Mouse (Mus musculus) heart, embryonic 11.5 days (tissue): ENCODE results near the gene Tecpr2. TPM values are rescaled to one million over a fixed set of nuclear protein-coding genes. Genes with fewer than 3 reads are reported as not detected.
"Not testable (repeated sequence)": the region's sequence is repeated elsewhere in the genome, so short reads cannot be mapped to it uniquely, and the experiment has no call there.

ENCODE experiments used
- ATAC-seq: fragments of 200-750 bp; cut with Nextera tagmentation; replicated peaks from 2 replicates; pipeline ENCODE4 v1.8.0; 2017; ENCODE audit warnings: moderate library complexity; ENCODE audit not compliant: insufficient number of reproducible peaks, low FRiP score, low TSS enrichment
- H3K27ac ChIP-seq: fragments of 300-500 bp; sonication (generic); 2 replicates; pipeline ENCODE4 v1.5.1; 2014; ENCODE audit warnings: mild to moderate bottlenecking, low read depth, low read length
- H3K27me3 ChIP-seq: fragments of 300-500 bp; sonication (generic); 2 replicates; pipeline ENCODE4 v1.6.1; 2014; ENCODE audit warnings: mild to moderate bottlenecking, low read length, mixed read lengths; ENCODE audit not compliant: control insufficient read depth, insufficient read depth
- H3K36me3 ChIP-seq: fragments of 300-500 bp; sonication (generic); 2 replicates; pipeline ENCODE4 v1.6.1; 2014; ENCODE audit warnings: mild to moderate bottlenecking, low read length, moderate library complexity, mixed read lengths; ENCODE audit not compliant: control insufficient read depth, insufficient read depth
- H3K4me1 ChIP-seq: fragments of 300-500 bp; sonication (generic); 2 replicates; pipeline ENCODE4 v1.6.1; 2014; ENCODE audit warnings: low read length; ENCODE audit not compliant: control insufficient read depth, insufficient read depth
- H3K4me2 ChIP-seq: fragments of 300-500 bp; sonication (generic); 2 replicates; pipeline ENCODE4 v1.6.1; 2014; ENCODE audit warnings: mild to moderate bottlenecking, moderate library complexity
- H3K4me3 ChIP-seq: fragments of 300-500 bp; sonication (generic); 2 replicates; pipeline ENCODE4 v1.5.1; 2014; ENCODE audit warnings: low read depth, low read length
- H3K9ac ChIP-seq: fragments of 300-500 bp; sonication (generic); 2 replicates; pipeline ENCODE4 v1.6.1; 2014; ENCODE audit warnings: mild to moderate bottlenecking, low read depth, low read length, moderate library complexity
- H3K9me3 ChIP-seq: fragments of 300-500 bp; sonication (generic); replicated peaks from 2 replicates; pipeline ENCODE4 v1.6.1; 2016; ENCODE audit warnings: low read length; ENCODE audit not compliant: control insufficient read depth
- WGBS: fragments of 180-500 bp; shearing (Covaris S2); extraction: QIAGEN DNeasy Blood & Tissue Kit; methylation state at CpG from one replicate; pipeline ENCODE4 v1.1.7; 2014; ENCODE audit not compliant: insufficient replicate concordance; 5-methylcytosine and 5-hydroxymethylcytosine counted together
- polyA plus RNA-seq: library from polyadenylated mRNA; unstranded; fragments of >200 nt; fragmentation: Nextera tagmentation; extraction: Ambion mirVana; gene quantifications from 2 replicates; pipeline ENCODE4 v1.2.1, GENCODE M21; 2014

Tecpr2 gene
- polyA plus RNA-seq, 1 experiment from 2014 or later: 2.5 TPM

DNA sequence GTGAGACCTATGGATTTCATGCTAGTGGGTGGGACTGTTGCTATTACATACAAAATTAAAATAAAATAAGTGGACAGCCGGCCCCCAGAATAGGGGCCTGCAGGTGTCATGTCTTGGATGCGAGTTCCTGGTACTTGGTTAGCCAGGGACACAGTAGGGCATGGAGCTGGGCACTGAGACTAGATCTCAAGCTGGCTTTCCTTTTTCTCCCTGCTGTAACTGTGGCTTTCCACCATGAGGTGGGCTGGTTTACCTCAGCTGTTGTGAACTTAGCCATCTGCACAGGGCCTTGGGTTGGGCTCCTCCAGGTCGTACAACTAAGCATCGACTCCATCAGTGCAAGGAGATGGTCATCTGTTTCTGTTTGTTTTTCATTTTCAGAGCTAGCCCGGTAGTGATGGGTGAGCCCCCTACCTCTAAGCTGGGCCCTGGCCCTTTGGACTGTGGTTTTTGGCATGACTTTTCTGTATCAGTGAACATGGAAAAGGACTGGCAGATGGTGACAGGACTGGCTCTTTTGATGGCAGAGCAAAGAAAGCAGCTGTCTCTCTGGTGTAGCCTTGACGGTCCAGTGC lies 42.8 kb upstream of the Tecpr2 start:
- peaks cover 17% of the 10 kb centered on the region for H3K4me1 ChIP-seq
- peak overlapping the region; percentile 54 for H3K4me3 ChIP-seq
- WGBS: 64% methylated on average over 6 of the region's 6 CpGs
- no peaks in the 10 kb centered on the region for H3K27me3 ChIP-seq
- peak overlapping the region; percentile 72 for H3K9ac ChIP-seq
- H3K36me3 ChIP-seq: no peaks in the 10 kb centered on the region
- H3K27ac ChIP-seq: no peak overlapping the region
- ATAC-seq: no peak
- H3K9me3 ChIP-seq: no peaks in the 10 kb centered on the region
- H3K4me2 ChIP-seq: peak overlapping the region; percentile 87

DNA sequence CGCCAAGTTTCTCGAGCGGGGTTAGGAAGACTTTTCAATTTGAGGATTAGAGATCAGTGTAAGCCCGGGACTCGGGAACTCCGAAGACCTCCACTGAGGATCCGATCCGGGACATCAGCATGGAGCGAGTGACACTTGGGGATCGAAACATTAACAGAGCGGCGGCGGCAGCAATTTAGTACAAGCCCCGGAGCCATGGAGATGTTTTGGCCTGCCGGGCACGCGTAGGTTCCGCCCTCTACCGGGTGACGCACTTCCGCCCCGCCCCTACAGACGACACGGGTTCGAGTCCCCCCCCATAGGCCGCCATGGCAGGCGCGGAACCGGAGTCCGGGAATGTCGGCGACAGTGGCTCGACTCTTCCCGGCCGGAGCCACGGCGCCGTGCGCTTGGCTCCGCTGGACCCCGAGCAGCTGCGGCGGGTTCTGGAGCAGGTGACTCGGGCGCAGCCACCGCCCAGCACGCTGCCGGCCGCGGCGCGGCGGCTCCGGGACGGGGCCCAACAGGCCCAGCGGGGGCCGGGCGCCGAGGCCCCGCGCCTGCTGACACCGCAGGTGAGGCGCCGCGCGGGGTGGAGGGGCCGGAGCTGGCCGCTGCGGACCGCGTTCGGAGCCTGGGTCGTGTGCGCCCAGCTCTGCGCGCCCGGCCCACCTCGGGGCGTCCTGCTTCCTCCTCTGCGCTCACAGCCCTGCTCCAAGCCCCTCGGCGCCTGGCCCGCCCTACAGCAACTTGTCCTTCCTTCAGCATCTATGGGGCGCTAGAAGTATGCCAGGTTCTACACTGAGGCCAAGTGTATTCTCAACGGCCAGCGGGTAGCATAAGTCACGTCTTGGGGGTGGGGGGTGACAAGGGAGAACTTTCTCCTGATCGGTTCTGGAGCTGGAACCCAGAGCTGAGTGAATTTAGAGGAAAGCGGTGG lies 38.8 kb upstream of the Tecpr2 start, which contains the start of gene Zfp839:
TSS of gene Zfp839 (plus strand) at position 244 of the 919 bp plus-strand sequence.
- WGBS: under 1% methylated on average over 84 of the region's 89 CpGs

GRCm38 (mm10) chr12:110850929-110851256 lies 38.2 kb upstream of the Tecpr2 start:
- ATAC-seq: no peak
- 16% methylated on average over 9 of the region's 9 CpGs for WGBS
- Histone ChIP-seq H3K9me3 (no peaks in the 10 kb centered on the region), H3K4me2 (peak overlapping the region; percentile 85), H3K4me3 (peak overlapping the region; percentile 95), H3K27ac (no peak overlapping the region), H3K4me1 (peaks cover 18% of the 10 kb centered on the region), H3K9ac (peak overlapping the region; percentile 95), H3K36me3 (peaks cover 8% of the 10 kb centered on the region; the same call in 1 of the 2 replicates), H3K27me3 (no peaks in the 10 kb centered on the region)

More for the DNA sequence above, 38.8 kb upstream of the Tecpr2 start, which contains the start of gene Zfp839:
- peaks cover 3% of the 10 kb centered on the region; the same call in 1 of the 2 replicates for H3K36me3 ChIP-seq
- H3K9me3 ChIP-seq: no peaks in the 10 kb centered on the region
- H3K4me2 ChIP-seq: peak within 1 kb of the TSS; percentile 85
- H3K27me3 ChIP-seq: no peaks in the 10 kb centered on the region
- peak; percentile 68 for ATAC-seq
- H3K9ac ChIP-seq: peak within 1 kb of the TSS; percentile 95
- H3K4me1 ChIP-seq: peaks cover 20% of the 10 kb centered on the region
- H3K27ac ChIP-seq: peak within 1 kb of the TSS; percentile 75; the same call in 1 of the 2 replicates
- peak within 1 kb of the TSS; percentile 95 for H3K4me3 ChIP-seq

- Histone ChIP-seq H3K27ac (peak overlapping the region; percentile 35; the same call in 1 of the 2 replicates), H3K9me3 (no peaks in the 10 kb centered on the region), H3K27me3 (no peaks in the 10 kb centered on the region), H3K4me1 (peaks cover 12% of the 10 kb centered on the region), H3K4me3 (peak overlapping the region; percentile 95), H3K4me2 (peak overlapping the region; percentile 85), H3K36me3 (peaks cover 8% of the 10 kb centered on the region; the same call in 1 of the 2 replicates), H3K9ac (0 out of 2 replicates have a peak overlapping the region, but pooled peaks have one; percentile 22)
- WGBS: 25% methylated on average over 12 of the region's 12 CpGs
- no peak for ATAC-seq
Observed at GRCm38 (mm10) chr12:110851414-110851813, 37.6 kb upstream of the Tecpr2 start.

- peaks cover 8% of the 10 kb centered on the region; the same call in 1 of the 2 replicates for H3K36me3 ChIP-seq
- WGBS: 58% methylated on average over 1 of the region's 1 CpGs
- H3K27ac ChIP-seq: no peak overlapping the region
- H3K9ac ChIP-seq: no peak overlapping the region
- H3K27me3 ChIP-seq: no peaks in the 10 kb centered on the region
- no peaks in the 10 kb centered on the region for H3K9me3 ChIP-seq
- H3K4me1 ChIP-seq: peaks cover 11% of the 10 kb centered on the region
- no peak for ATAC-seq
- H3K4me3 ChIP-seq: no peak overlapping the region
- peak overlapping the region; percentile 85 for H3K4me2 ChIP-seq
Observed at GRCm38 (mm10) chr12:110851923-110852322, 37.1 kb upstream of the Tecpr2 start.

GRCm38 (mm10) chr12:110854786-110855737 lies 34.0 kb upstream of the Tecpr2 start:
- no peak overlapping the region for H3K4me2 ChIP-seq
- H3K27ac ChIP-seq: no peak overlapping the region
- no peak overlapping the region for H3K9ac ChIP-seq
- peaks cover 11% of the 10 kb centered on the region for H3K4me1 ChIP-seq
- no peak overlapping the region for H3K4me3 ChIP-seq
- peaks cover 10% of the 10 kb centered on the region; the same call in 1 of the 2 replicates for H3K36me3 ChIP-seq
- H3K27me3 ChIP-seq: no peaks in the 10 kb centered on the region
- no peak for ATAC-seq
- H3K9me3 ChIP-seq: no peaks in the 10 kb centered on the region
- WGBS: 83% methylated on average over 32 of the region's 32 CpGs

DNA sequence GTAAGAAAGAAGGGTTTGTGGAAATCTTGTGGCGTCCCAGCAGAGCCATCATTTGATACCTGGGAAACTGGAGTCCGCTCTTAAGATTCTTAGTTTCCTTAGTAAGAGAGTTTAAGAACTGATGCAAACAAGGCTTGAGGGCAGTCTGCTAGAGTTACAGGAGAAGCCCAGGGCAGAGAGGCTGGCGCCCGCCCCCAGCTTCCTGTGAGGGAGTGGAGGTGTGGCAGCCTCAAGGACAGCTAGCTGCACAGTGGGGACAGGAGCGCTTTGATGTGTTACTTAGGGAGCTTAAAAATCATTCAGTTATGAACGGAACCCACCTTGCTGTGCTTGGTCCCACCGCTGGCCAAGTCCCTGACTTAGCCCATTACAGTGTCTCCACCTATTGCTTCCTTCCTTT lies 31.9 kb upstream of the Tecpr2 start:
- Histone ChIP-seq H3K9ac (no peak overlapping the region), H3K4me3 (no peak overlapping the region), H3K27ac (no peak overlapping the region), H3K27me3 (no peaks in the 10 kb centered on the region), H3K4me1 (no peaks in the 10 kb centered on the region), H3K9me3 (no peaks in the 10 kb centered on the region), H3K4me2 (no peak overlapping the region), H3K36me3 (peaks cover 15% of the 10 kb centered on the region; the same call in 1 of the 2 replicates)
- WGBS: 74% methylated on average over 7 of the region's 7 CpGs
- ATAC-seq: no peak

DNA sequence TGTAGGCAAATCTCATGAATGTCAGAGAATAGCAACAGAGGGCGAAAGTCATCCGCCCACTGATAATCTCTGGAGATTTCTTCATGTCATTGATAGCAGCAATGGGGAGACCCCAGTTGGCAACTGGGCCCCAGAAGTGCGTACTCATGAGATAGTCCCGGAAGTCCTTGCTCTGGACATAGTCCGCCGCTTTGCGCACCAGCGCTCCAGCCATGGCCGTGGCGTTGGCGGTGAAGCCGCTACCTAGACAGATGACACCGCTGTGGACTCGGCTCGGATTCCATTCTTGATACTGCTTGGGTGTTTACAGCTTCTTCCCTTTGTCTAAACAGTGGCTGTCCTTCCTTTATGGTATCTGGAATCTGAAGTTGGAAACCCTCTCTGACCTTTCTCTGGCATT lies 30.4 kb upstream of the Tecpr2 start:
- WGBS: 89% methylated on average over 15 of the region's 15 CpGs
- not testable (repeated sequence) for H3K9me3 ChIP-seq, H3K9ac ChIP-seq, H3K4me3 ChIP-seq, H3K27me3 ChIP-seq, ATAC-seq, H3K27ac ChIP-seq, H3K4me1 ChIP-seq, H3K4me2 ChIP-seq
- peaks cover 18% of the 10 kb centered on the region; the same call in 1 of the 2 replicates for H3K36me3 ChIP-seq
